Mouse (Mus musculus) midbrain, embryonic 12.5 days (tissue): ENCODE data around the gene Mob3b. TPM values are rescaled to one million over a fixed set of nuclear protein-coding genes. Genes with fewer than 3 reads are reported as not detected.

Experiments
- ATAC-seq: fragments of 200-750 bp; cut with Nextera tagmentation; 2 replicates; pipeline ENCODE4 v1.8.0; 2017; ENCODE audit warnings: low read depth, moderate TSS enrichment, moderate library complexity; ENCODE audit not compliant: low FRiP score
- H3K27ac ChIP-seq: fragments of 300-500 bp; sonication (generic); replicated peaks from 2 replicates; pipeline ENCODE4 v1.5.1; 2016; ENCODE audit warnings: mild to moderate bottlenecking
- H3K27me3 ChIP-seq: fragments of 300-500 bp; sonication (generic); 2 replicates; pipeline ENCODE4 v1.6.1; 2016; ENCODE audit warnings: mild to moderate bottlenecking
- H3K36me3 ChIP-seq: fragments of 300-500 bp; sonication (generic); 2 replicates; pipeline ENCODE4 v1.6.1; 2016
- H3K4me1 ChIP-seq: fragments of 300-500 bp; sonication (generic); 2 replicates; pipeline ENCODE4 v1.6.1; 2016
- H3K4me2 ChIP-seq: fragments of 300-500 bp; sonication (generic); replicated peaks from 2 replicates; pipeline ENCODE4 v1.6.1; 2016; ENCODE audit warnings: mild to moderate bottlenecking, moderate library complexity
- H3K4me3 ChIP-seq: fragments of 300-500 bp; sonication (generic); 2 replicates; pipeline ENCODE4 v1.5.1; 2016; ENCODE audit warnings: mild to moderate bottlenecking
- H3K9ac ChIP-seq: fragments of 300-500 bp; sonication (generic); replicated peaks from 2 replicates; pipeline ENCODE4 v1.6.1; 2016; ENCODE audit warnings: mild to moderate bottlenecking, moderate library complexity
- H3K9me3 ChIP-seq: fragments of 300-500 bp; sonication (generic); 2 replicates; pipeline ENCODE4 v1.6.1; 2016; ENCODE audit warnings: mild to moderate bottlenecking
- WGBS: fragments of 180-500 bp; shearing (Covaris S2); methylation state at CpG from one replicate; pipeline ENCODE4 v1.1.7; 2016; 5-methylcytosine and 5-hydroxymethylcytosine counted together
- polyA plus RNA-seq: library from polyadenylated mRNA; unstranded; fragments of >200 nt; fragmentation: Nextera tagmentation; extraction: Ambion mirVana; gene quantifications from 2 replicates; pipeline ENCODE4 v1.2.1, GENCODE M21; 2016

The Mob3b gene
- polyA plus RNA-seq, 1 experiment from 2014 or later, result 28.0 TPM

DNA sequence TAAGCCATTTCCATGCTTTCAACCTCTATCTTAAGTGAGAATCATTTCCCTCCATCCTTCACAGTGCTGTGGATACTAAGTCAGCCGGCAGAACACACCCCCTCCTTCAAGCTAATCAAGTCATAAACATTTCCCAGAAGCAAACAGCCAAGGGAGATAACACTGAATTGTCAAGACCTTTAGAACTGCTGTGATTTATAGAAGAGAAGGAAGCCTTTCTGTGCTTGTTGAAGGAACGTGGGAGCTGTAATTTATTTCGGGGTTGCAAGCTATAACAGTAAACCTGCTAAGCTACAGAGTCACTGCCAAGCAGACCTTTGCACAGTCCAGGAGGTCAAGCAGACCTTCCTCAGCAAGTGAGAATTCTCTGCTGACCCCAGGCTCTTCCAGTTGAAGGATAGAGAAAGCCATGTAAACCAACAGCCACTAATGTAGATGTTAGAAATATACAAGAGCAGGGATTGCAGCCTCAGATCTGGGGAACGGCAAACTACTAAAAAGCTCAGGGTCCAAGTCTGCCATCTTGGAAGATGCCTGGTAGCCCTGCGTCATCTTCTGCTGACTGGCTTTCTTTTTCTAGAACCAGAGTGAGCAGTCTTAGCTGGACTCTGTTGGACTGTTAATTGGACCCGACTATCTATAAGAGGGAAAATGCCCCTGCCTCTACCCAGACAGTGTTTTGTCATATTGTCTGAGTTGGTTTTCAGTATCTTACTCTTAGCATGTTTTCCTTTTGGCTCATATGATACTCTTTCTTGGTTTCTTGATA, 104.9 kb downstream of the Mob3b start:
- H3K27me3 ChIP-seq, result no peaks in the 10 kb centered on the region
- no peak overlapping the region for H3K27ac ChIP-seq
- H3K4me1 ChIP-seq, result no peaks in the 10 kb centered on the region
- no peaks in the 10 kb centered on the region for H3K36me3 ChIP-seq
- ATAC-seq, result no peak
- 93% methylated on average over 6 of the region's 6 CpGs for WGBS
- no peaks in the 10 kb centered on the region for H3K9me3 ChIP-seq
- no peak overlapping the region for H3K4me3 ChIP-seq
- no peak overlapping the region for H3K4me2 ChIP-seq
- no peak overlapping the region for H3K9ac ChIP-seq

DNA sequence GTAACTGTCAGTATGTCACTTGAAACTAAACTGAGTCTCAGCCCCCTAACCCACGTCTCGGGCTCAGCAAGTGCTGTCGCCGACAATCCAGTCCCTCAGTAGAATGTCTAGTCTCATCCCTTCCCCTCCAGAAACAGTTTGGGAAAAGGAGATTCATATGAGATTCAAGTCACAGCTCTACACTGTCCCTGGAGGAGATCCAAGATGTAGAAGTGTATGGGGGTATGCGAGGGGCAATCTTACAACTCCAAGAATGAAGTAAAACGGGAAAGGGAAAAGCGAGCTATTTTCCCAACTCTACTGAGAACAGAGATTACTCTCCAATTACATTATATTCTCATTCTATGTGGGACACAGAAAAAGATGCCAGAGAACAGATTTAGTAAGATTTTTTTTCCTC, 106.1 kb downstream of the Mob3b start:
- Histone ChIP-seq H3K36me3 (no peaks in the 10 kb centered on the region), H3K27me3 (no peaks in the 10 kb centered on the region), H3K27ac (no peak overlapping the region), H3K4me1 (no peaks in the 10 kb centered on the region), H3K4me2 (no peak overlapping the region), H3K9me3 (no peaks in the 10 kb centered on the region), H3K9ac (no peak overlapping the region), H3K4me3 (no peak overlapping the region)
- 89% methylated on average over 7 of the region's 7 CpGs for WGBS
- ATAC-seq, result no peak

DNA sequence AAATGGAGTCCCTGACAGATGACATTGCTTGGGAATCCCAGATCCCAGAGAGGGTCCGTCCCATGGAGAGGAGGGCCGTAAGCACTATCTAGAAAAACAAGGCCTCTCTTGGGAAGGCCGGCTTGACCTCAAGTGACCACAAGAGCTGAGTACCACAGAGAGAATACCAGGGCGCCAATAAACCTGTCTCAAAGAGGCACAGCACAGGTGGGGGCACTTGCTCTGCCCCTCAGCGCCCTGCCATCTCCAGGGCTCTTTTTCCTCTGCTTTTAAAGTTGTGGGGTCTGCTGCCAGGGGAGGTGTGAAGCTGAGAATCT, 107.6 kb downstream of the Mob3b start:
- Histone ChIP-seq H3K4me1 (no peaks in the 10 kb centered on the region), H3K4me3 (no peak overlapping the region), H3K27ac (no peak overlapping the region), H3K36me3 (no peaks in the 10 kb centered on the region), H3K9ac (no peak overlapping the region), H3K9me3 (no peaks in the 10 kb centered on the region), H3K4me2 (no peak overlapping the region), H3K27me3 (no peaks in the 10 kb centered on the region)
- no peak for ATAC-seq
- WGBS, result 71% methylated on average over 5 of the region's 5 CpGs

DNA sequence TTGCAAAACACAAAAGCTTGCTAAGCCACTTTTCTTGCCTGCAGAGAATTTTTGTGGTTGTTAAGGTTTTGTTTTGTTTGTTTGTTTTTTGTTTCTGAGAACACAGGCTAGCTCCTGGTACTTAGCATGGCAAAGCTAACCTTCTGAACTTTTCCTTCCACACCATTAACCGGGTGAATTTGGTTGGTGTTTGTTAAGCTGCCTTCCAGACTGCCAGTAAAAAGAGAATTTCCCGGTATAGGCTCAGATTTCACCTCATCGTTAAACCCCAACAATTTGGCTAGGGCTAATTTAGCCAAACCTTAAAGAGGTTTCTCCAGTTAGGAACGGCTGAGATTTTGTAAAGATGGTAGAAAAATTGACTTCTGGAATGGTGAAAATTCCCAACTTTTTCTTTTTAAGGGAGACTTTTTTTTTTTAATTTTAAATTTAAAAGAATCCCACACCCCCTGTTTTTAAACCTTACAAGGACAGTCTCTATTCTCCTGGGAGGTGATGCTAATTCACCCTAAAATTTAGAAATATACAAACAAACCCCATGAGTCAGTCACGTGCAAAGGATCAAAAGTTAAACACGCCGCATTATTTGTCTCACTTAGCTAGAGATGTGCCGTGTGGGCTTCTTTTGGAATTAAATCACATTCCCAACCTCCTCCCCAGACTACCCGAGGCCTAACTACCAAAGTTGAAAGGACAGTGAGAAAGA, 108.1 kb downstream of the Mob3b start:
- 53% methylated on average over 9 of the region's 9 CpGs for WGBS
- H3K27me3 ChIP-seq, result no peaks in the 10 kb centered on the region
- H3K9me3 ChIP-seq, result no peaks in the 10 kb centered on the region
- H3K4me3 ChIP-seq, result no peak overlapping the region
- ATAC-seq, result no peak
- H3K9ac ChIP-seq, result no peak overlapping the region
- no peak overlapping the region for H3K4me2 ChIP-seq
- H3K27ac ChIP-seq, result no peak overlapping the region
- H3K36me3 ChIP-seq, result no peaks in the 10 kb centered on the region
- no peaks in the 10 kb centered on the region for H3K4me1 ChIP-seq

DNA sequence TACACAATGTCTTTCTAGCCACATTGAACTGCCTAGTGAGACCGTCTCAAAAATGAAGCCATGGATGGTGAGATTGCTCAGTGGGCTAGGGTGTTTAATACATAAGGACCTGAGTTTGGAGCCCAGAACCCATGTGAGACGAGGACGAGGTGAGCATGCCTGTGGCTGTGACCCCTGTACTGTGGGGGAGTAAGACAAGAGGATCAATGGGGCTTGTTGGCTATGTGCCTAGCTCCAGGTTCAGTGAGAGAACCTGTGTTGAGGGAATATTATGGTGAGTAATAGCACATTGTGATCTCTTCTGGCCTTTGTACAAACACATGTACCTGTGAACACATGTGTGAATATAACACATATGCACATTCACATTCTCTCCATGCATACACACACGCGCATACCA, 116.4 kb downstream of the Mob3b start:
- no peaks in the 10 kb centered on the region; the same call in 1 of the 2 replicates for H3K36me3 ChIP-seq
- H3K27ac ChIP-seq, result no peak overlapping the region
- no peak overlapping the region for H3K4me3 ChIP-seq
- no peaks in the 10 kb centered on the region for H3K4me1 ChIP-seq
- H3K9ac ChIP-seq, result no peak overlapping the region
- WGBS, result 92% methylated on average over 5 of the region's 5 CpGs
- no peaks in the 10 kb centered on the region for H3K9me3 ChIP-seq
- H3K27me3 ChIP-seq, result no peaks in the 10 kb centered on the region
- no peak for ATAC-seq
- no peak overlapping the region for H3K4me2 ChIP-seq

DNA sequence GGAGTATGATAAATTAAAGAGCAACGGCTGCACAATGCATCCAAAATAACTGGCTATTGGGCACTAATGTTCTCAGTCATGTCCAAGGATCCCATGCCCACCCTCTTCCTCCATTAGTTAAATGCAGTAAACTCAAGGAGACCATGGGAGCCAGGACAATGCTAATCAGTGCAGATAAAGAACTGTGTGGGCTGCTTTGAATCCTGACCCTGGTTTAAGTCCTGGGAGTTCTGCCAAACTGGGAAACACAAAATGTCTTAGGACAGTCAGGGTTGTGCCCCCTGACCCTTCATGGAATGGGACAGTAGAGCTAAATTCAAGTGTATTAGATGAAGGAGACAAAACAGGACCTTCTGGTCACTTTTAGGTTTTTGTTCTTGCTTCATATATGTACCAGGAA, 117.0 kb downstream of the Mob3b start:
- H3K4me1 ChIP-seq, result no peaks in the 10 kb centered on the region
- ATAC-seq, result no peak
- no peak overlapping the region for H3K9ac ChIP-seq
- no peaks in the 10 kb centered on the region; the same call in 1 of the 2 replicates for H3K36me3 ChIP-seq
- H3K4me3 ChIP-seq, result no peak overlapping the region
- H3K27ac ChIP-seq, result no peak overlapping the region
- no peaks in the 10 kb centered on the region for H3K27me3 ChIP-seq
- no peak overlapping the region for H3K4me2 ChIP-seq
- 89% methylated on average over 1 of the region's 1 CpGs for WGBS
- H3K9me3 ChIP-seq, result no peaks in the 10 kb centered on the region

DNA sequence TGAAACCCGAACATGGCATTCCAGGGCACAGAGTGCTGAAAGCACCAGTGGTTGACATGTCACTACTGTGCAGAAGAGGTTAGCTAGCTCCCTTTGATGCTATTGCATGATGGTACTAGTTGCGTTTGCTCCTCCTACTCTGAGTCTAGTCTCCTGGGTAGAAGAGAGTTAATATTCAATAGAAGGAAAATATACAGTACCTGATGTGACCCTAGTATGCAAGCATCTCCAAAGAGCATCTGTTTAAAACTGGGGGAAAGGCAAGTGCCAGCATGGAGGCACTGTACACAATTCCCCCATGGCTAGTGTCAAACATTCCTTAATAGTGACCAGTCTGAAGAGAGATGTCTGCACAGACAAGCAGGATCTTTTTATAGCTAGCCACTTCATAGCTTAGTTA, 119.5 kb downstream of the Mob3b start:
- no peak for ATAC-seq
- WGBS, result 79% methylated on average over 2 of the region's 2 CpGs
- H3K36me3 ChIP-seq, result no peaks in the 10 kb centered on the region; the same call in 1 of the 2 replicates

DNA sequence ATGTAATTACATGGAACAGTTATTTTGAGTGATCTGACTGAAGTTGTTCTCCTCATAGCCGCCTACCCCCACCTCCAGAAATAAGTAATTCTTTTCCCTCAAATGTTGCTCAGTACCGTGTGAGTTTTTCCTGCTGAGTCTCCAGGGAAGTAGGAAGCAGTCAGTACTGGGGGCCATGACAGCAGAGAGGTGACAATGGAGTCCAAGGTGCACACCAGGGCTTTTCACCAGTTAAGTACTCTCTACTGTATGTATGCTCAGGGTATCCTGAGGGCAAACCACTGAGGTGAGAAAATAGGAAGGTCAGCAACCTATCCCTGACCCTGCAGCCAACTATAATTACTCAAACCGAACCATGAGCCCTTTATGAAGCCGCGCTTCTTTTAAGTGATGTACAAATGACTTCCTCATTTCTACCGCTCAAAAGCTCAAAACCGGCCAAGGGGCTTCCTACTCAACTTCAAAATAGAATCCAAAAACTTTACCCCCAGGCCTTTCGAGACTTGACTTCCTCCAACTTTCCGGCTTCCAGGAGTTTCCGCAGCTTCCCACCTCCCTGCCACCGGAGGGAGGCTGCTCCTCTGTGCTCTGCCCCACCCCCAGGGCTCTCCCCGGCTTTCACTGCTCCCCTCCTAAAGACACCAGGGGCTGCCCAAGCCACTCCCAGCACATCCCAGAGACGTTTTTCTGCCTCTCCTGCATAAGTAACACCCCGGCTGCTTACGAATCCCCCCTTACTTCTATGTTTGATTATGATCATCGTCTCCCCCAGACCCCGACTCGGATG, 122.6 kb downstream of the Mob3b start:
- Histone ChIP-seq H3K27ac (no peak overlapping the region), H3K36me3 (no peaks in the 10 kb centered on the region), H3K27me3 (no peaks in the 10 kb centered on the region), H3K9ac (no peak overlapping the region), H3K4me3 (no peak overlapping the region), H3K4me2 (no peak overlapping the region), H3K4me1 (no peaks in the 10 kb centered on the region), H3K9me3 (no peaks in the 10 kb centered on the region)
- WGBS, result 59% methylated on average over 18 of the region's 18 CpGs
- ATAC-seq, result no peak

More for the DNA sequence above, 119.5 kb downstream of the Mob3b start:
- Histone ChIP-seq H3K9me3 (no peaks in the 10 kb centered on the region), H3K4me1 (no peaks in the 10 kb centered on the region), H3K27me3 (no peaks in the 10 kb centered on the region), H3K4me3 (no peak overlapping the region), H3K4me2 (no peak overlapping the region), H3K9ac (no peak overlapping the region), H3K27ac (no peak overlapping the region)

DNA sequence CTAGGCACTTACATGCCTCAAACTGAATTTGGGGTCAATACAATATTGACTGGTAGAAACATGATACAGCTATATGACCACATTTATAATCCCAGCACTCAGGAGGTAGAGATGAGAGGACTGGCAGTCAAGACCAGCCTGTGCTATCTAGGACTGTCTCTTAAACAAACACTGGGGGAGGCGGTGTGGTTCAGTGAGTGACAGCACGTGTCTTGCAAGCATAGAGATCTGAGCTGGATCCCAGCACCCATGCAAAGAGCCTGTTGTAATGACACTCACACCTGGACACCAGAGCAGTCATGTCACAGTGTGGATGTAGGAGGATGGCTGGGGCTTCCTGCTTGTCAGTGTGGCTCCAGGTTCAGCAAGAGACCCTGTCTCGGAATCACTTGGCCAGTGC, 124.5 kb downstream of the Mob3b start:
- no peaks in the 10 kb centered on the region for H3K4me1 ChIP-seq
- H3K27me3 ChIP-seq, result no peaks in the 10 kb centered on the region
- H3K9me3 ChIP-seq, result no peaks in the 10 kb centered on the region
- ATAC-seq, result no peak
- no peak overlapping the region for H3K27ac ChIP-seq
- H3K36me3 ChIP-seq, result 0 out of 2 replicates have a peak, but pooled peaks cover 3% of the 10 kb centered on the region
- H3K4me2 ChIP-seq, result no peak overlapping the region
- 86% methylated on average over 3 of the region's 3 CpGs for WGBS
- no peak overlapping the region for H3K9ac ChIP-seq
- H3K4me3 ChIP-seq, result no peak overlapping the region

DNA sequence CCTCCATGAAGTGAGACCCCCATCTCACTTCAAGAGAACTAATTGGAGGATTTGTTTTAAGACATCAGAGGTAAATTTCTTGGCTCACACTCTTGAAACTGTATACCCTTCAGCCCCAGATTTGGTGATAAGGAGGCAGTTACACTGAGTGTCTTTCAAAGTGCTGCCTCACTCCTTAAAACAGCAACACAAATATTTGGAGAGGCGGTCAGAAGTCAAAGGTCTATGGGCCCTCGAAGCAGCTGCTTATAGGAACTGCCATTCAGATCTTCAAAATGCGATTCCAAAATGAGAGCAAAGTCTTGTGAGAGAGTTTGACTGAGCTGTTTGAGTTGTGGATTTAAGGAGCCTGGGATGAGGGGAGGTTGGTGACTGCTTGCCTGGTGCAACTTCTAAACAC, 125.7 kb downstream of the Mob3b start:
- WGBS, result 72% methylated on average over 3 of the region's 3 CpGs
- Histone ChIP-seq H3K9ac (no peak overlapping the region), H3K4me1 (no peaks in the 10 kb centered on the region), H3K4me3 (no peak overlapping the region), H3K27ac (no peak overlapping the region), H3K36me3 (0 out of 2 replicates have a peak, but pooled peaks cover 3% of the 10 kb centered on the region), H3K27me3 (no peaks in the 10 kb centered on the region), H3K9me3 (no peaks in the 10 kb centered on the region), H3K4me2 (no peak overlapping the region)
- no peak for ATAC-seq

DNA sequence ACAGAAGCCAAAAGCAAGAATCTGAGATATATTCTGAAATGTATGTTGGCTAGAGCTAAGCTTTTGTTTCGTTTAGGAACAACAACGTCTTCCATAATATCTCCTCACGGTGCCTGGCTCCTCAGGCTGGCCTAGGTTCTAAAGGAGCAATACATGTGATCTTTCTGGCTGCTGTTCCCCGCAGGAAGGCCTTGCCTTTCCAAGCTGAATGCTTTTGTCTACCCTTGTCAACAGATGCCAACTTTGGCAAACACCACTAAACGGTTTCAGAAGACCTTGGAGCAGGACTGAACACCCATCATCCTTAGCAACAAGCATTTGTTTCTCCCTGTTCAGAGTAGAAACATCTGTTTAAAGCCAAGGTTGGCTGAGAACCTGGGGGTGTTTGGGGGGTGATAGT, 126.1 kb downstream of the Mob3b start:
- 84% methylated on average over 5 of the region's 5 CpGs for WGBS
- H3K36me3 ChIP-seq, result 0 out of 2 replicates have a peak, but pooled peaks cover 3% of the 10 kb centered on the region
- no peak overlapping the region for H3K9ac ChIP-seq
- no peaks in the 10 kb centered on the region for H3K27me3 ChIP-seq
- H3K4me2 ChIP-seq, result no peak overlapping the region
- no peaks in the 10 kb centered on the region for H3K9me3 ChIP-seq
- H3K4me3 ChIP-seq, result no peak overlapping the region
- no peak overlapping the region for H3K27ac ChIP-seq
- no peak for ATAC-seq
- no peaks in the 10 kb centered on the region for H3K4me1 ChIP-seq

DNA sequence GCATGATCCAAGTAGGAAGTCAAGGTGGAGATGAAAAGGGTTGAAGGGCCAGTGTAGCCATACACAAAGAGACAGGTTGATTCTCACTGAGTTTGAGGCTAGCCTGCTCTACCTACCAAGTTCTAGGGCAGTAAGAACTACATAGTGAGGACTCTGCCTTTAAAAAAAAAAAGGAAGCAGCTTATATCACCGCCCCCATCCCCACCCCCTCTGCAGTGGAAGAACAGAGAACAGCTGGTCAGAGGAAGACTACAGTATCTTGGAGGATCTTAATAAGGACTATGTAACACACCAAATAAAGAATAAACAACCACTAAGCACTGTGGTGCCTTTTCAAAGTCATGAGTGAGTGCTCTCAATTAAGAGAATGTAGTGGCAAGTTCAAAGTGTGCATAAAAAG, 138.9 kb downstream of the Mob3b start:
- no peaks in the 10 kb centered on the region for H3K36me3 ChIP-seq
- WGBS, result 81% methylated on average over 1 of the region's 1 CpGs
- no peaks in the 10 kb centered on the region for H3K27me3 ChIP-seq
- H3K9me3 ChIP-seq, result no peaks in the 10 kb centered on the region
- no peak for ATAC-seq
- H3K4me3 ChIP-seq, result no peak overlapping the region
- H3K4me2 ChIP-seq, result no peak overlapping the region
- peaks cover 4% of the 10 kb centered on the region; the same call in 1 of the 2 replicates for H3K4me1 ChIP-seq
- no peak overlapping the region for H3K9ac ChIP-seq
- H3K27ac ChIP-seq, result no peak overlapping the region
